Mouse (Mus musculus): ENCODE results near the gene Clec1b.

Gene Clec1b

DNA sequence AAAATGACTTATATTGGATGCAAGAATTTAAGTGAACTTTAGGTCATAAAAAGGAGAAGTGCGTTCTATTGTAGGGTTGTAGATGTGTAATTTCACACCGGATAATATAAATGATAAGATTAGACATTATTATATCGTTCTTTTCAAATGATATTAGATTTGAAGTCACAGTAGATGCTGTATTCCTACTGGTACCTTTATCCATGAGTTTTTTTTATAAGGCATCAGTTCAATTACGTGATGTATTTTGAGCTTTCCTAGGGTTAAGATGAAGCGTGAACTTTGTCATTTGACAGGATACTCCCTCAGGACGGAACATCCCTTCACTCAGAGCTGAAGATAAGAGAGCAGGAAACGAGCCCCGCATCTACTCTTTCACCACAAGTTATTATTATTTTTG, at the start of gene Clec1b:
Gene Clec1b, plus strand, starts transcription at position 301 of the 400 bp plus-strand sequence.
- DNase-seq (ENCODE audit: low spot score), result no peak

DNA sequence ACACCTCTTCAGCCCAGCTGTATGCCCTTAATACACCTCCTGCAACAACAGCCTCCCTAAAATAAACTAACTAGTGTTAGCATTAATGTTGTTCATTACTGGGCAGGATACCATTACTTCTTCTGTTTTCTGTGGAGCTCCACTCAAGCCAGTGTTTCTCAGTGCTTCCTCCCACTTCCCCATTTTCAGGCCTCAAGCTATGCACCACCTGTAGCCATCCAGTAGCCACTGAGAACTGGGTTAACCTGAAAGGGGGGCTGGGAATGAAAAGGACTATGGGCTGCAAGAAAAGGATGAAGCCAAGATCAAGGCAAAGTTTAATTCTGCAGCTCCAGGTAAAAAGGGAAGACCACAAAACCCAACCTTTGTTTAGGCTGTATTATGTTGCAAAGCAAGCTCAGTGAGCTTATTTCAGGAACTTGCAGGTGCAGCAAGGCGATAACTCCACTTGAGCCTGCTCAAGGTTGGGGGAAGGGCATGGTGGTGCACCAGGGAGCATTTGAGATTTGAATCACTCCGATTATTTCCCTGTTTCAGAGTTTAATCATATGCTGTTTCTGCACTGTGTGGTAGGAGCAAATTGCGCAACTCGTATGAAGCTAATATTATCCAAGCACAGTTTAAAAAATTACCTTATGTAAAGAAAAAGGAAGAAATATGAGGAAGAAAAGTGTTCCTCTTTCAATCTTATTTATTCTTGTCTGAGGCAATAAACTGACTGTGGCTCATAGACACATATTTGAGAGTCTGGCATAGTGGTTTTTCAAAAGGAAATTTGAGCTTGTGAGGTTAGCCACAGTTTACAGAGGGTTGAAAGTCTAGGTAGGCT, 47.4 kb upstream of the Clec1b start:
- DNase-seq (ENCODE audit: low spot score), result no peak

DNA sequence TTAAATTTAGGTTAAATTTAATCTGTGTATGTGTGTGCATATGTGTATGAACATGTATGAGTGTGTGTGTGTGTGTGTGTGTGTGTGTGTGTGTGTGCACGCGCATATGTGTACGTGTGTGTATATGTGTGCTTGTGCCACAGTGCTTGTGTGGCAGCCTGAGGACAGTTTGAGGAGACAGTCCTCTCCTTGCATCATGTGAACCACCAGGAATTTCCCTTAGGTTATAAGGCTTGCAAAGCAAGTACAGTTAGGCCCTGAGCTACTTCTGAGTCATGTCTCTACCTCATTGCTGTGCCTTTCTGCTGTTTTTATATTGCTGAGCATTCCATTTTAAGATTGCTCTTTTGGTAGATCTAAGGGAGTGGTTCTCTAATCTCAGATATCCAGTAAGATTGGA, 46.0 kb upstream of the Clec1b start:
- DNase-seq (ENCODE audit: low spot score), result no peak

DNA sequence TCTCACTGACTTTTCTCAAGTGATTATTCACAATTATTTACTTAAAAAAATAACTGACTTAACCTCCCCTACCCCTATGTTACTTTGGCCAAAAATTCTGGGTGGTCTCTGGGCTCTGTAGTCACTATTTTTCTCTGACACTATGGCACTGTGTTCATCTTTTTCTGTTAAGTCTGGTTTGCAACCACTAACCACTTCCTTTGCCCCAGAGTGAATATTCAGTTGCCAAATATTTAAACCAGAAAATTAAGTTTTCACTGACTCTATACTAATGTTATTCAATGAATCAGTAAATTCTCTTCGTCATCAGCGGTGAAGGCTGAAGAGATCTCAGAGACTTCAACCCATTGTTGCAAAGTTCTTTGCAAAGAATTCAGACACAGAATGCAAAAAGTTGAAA, 41.3 kb upstream of the Clec1b start:
- DNase-seq (ENCODE audit: low spot score), result no peak

DNA sequence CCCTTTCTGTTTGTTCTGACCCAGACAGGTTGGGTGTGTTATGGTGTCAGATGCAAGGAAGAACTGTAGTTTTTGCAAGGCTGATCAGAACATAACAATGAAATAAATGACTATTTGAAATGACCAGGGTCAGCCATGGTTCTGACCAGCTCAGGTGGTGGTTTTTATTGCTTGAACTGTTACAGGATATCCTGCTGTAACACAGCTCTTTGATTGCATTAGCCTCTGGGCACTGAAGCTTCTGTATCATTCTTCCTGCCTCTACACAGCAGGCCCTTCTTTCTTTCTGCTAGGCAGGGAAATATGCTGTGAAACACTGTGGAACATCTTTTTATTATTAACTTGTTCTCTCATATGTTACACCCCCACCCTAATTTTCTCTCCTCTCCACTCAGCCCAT, 40.7 kb upstream of the Clec1b start:
- no peak for DNase-seq (ENCODE audit: low spot score)

DNA sequence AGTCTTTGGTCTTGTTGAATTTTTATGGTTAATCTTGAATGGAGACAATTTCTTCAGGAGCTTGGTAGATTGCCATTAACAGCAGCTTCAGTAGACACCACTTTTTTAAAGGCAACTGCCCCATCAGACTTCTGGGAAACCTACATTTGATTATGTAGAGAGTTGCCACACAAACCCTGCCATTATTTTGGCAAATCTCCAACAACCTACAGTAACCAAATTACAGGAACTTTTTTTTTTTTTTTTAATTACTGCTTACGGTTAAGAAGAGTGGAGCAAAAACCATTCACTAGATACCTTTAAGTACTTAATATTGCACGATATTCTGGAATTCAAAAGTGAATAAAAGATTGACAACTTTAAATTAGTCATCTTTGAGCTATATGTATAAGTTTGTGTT, 37.6 kb upstream of the Clec1b start:
- DNase-seq (ENCODE audit: low spot score), result no peak

DNA sequence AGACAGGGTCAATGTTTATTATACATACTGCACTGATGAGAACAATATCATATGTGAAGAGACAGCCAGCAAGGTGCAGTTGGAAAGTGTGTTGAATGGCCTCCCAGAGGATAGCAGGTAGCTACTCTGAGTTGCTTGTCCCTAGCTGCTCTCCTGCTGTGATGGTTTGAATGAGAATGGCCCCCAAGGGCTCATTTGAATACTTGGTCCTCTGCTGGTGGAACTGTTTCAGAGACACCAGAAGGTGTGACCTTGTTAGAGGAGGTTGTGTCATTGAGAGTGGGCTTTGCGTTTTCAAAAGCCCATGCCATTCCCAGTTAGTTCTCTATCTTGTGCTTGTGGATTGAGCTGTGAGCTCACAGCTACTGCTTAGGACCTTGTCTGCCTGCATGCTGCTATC, 33.2 kb upstream of the Clec1b start:
- no peak for DNase-seq (ENCODE audit: low spot score)

DNA sequence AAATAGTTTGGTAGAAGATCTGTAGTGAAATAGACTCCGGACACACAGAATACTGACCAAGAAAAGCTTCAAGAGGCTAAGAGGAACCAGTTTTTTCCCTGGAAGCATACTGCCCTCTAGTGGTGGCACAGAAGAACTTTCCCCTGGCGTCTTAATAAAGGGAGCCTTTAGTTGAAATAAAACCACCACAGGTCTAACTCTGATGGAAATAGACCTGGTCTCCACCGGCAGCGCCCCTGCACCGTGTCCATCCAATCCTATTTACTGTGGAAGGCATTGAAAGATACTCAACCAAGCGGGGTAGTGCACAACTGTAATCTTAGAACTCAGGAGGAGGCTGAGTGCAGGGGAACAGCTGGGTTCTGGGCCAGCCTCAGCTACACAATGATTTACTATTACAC, 31.1 kb upstream of the Clec1b start:
- no peak for DNase-seq (ENCODE audit: low spot score)

DNA sequence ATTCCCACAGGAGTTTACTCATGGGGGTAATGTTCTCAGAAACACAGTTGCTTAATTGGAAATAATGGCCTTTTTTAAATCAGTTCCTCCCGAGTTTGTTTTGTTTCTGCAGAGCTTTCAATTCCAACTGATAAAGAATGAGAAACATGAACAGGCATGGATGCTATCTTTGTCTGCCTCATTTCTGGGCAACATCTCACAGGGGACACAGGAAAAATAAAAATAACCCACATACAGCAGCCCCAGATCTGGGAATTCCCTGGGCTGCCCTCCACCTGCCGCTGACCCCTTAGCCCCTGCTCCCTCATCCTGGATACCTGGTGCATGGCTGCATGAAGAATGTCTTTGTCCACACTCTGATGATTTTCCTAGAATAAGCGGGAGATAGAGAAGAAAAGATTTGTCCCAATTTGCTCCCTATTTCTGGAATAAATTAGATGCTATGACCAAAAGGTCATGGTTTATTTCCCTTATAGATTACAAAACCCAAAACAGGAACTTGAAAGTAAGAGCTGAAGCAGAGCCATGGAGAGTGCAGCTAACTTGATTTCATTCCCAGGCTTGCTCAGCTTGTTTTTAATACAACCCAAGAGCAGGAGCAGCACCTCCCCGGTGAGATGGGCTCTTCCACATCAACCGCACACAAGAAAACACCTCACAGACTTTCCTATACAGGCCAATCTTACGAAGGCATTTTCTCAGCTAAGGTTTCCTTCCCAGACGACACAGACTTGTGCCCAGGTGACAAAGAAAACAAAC, 27.5 kb upstream of the Clec1b start:
- no peak for DNase-seq (ENCODE audit: low spot score)

DNA sequence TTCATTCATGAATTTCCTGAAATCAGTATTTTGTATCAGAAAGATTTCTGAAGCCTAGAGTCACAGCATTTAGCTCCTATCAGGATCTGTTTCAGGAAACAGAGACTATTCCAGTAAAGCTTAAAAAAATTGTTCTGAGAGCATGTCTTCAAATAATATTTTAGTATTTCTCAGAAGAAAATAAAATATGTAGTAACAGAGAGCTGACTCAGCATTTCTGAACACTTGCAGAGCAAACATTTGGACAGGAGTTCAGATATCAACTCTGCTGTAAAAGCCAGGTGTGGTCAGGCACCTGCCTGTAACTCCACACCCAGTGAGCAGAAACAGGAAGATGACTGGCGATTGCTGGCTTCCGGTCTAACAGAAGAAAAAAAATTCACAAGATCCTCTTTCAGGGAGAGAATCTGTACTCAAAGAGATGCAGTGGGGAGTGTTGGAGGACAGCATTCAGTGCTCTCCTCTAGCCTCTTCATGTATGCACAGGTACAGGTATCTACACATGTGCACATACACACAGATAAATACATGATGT, 22.1 kb upstream of the Clec1b start:
- DNase-seq (ENCODE audit: low spot score), result no peak

DNA sequence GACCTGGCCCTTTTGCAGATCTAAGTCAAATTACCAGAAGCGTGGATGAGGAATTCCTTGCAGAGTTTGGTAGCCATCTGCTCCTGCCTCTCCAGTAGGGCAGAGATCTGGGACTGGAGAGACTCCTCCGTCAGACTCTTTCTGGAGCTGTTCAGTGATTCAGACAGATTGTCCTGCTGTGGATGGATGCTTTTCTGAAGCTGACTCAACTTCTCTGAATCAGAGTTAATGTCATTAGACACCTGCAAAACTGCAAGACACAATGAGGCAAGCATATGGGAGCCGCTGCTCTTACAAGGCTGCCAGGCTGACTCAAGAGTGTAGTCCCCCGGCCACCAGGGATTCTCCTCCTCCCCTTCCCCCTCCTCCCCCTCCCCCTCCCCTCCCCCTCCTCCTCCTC, 16.6 kb upstream of the Clec1b start:
- DNase-seq (ENCODE audit: low spot score), result no peak

DNA sequence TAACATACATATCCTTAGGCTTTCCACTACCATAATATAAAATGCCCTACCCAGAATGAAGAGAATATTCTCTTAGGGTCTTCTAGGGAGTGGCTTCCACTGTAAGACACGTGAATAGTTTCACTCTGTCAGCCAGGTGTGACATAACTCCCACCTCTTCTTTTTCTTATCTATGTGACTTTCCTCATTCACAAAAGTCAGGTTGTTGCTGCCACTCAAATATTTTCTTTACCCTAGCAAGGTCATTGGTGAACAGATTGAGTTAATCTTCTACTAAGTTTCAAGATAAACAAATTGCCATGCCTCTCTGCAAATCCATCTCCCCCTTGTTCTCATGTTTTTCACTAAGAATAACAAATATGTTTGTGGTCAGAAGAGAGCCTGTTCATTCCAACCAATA, 15.4 kb upstream of the Clec1b start:
- DNase-seq (ENCODE audit: low spot score), result no peak

DNA sequence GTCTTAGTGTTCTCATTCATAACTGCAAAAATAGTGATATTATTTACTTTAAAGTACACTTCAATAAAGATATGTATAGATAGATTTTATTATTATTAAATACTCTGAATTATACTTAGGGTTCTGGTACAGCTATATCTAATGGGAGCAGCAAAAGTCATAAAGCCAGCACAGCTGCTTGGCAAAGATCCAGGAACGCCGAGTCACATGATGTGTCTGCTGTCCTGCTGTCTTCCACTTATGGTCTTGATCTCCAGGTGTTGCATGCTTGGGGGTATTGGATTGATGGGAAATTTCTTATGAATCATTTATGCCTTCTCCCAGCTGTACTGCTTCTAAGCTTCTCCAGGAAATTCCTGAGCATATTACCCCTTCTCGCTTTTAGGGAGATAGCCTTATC, 13.6 kb upstream of the Clec1b start:
- no peak for DNase-seq (ENCODE audit: low spot score)

DNA sequence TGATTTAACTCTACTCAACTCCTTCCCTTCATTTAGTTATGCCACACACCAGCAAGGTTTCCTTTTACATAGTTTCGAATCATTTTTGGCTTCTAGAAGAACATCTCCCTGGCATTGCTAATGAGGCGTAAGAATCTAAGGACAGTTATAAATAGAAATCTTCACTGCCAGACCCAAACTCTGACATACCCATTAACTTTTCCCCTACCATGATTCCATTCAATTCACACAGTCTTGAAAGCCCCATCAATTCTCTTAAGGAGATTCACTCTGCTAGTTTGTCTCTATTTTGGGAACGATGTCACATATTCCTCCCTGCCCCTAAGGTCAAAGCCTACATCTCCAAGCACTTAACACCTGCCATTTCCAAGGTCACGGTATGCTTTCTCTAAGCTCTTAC, 12.1 kb upstream of the Clec1b start:
- no peak for DNase-seq (ENCODE audit: low spot score)

DNA sequence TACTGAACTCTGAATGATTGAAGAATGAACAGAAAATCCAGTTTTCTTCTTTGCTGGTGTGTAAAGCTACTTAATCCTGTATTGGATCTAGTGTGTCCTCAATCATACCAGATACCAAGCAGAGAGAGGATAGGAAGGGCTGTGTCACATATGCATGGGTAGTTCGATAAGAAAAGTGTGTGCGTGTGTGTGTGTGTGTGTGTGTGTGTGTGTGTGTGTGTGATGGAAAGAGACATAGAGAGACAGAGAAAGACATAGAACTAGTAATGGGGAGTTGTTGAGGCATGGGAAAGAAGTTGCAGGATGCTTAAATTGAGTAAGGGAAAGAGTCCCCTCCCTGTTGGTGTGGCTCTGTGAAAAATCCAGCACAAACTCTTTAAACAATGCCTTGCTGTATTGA, 11.3 kb upstream of the Clec1b start, which contains the start of gene Clec12b:
Gene Clec12b, minus strand, starts transcription at position 101 of the 400 bp plus-strand sequence.
- no peak for DNase-seq (ENCODE audit: low spot score)

DNA sequence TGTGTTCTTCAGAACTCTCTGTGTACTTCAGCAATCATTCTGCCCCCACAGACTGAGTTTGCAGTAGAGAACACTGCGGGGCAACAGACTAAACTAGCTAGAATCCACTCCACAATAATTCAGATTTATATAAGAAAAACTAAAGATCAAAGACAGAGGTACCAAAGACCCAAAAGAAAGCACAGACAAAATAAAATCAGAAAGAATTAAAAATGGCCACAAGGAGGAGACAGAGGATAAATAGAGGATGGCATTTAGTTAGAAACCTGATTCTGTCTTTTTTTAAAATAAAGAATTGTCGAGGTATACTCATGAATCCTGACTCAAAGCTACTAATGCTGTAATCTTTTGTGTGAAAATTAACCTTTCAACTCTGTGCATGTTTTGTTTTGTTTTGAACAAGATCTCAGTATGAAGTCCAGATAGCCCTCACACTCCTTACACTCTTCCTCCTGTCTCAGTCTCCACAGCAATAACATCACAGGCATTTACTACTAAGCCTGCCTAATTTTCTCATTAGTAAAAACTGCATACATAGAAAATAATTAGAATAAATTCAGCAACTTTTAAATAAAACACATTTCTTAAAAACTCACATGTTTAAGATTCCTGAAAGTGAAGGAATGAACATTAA, 3.9 kb upstream of the Clec1b start:
- no peak for DNase-seq (ENCODE audit: low spot score)

DNA sequence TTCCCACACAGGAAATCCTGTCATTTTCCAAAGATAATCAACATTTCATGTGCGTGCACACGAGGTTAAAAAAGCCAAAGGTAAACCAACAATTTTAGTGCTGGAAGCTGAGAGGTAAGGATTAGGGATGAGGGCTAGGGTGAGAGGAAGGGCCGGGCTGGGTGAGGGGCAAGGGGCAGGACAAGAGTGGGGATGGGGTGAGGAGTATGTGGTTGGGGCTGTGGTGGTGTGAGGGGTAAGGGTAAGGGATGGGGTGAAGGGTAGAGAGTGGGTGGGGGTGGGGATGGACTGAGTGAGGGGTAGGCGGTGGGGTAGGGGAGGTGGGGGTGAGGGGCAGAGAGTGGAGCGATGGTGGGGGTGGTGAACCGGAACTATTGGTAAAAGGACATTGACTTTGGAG, 3.4 kb upstream of the Clec1b start:
- no peak for DNase-seq (ENCODE audit: low spot score)

DNA sequence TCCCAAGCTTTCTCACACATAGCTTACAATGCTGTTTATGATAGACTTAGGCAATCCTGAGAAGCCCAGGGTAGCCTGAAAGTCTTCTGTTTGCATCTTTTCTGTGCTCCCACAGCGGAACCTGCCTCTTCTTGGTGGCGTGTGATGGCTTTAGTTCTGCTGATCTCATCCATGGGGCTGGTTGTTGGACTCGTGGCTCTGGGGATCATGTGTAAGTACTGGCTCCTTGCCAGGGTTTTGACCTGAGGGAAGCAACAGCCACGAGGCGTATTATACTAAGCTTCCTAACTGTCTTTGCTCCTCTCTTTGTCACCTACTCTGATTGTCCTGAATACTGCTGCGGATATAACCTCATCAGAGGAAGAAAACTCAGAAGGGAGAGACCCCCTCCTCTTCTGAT, 2.8 kb downstream of the Clec1b start:
- no peak for DNase-seq (ENCODE audit: low spot score)

DNA sequence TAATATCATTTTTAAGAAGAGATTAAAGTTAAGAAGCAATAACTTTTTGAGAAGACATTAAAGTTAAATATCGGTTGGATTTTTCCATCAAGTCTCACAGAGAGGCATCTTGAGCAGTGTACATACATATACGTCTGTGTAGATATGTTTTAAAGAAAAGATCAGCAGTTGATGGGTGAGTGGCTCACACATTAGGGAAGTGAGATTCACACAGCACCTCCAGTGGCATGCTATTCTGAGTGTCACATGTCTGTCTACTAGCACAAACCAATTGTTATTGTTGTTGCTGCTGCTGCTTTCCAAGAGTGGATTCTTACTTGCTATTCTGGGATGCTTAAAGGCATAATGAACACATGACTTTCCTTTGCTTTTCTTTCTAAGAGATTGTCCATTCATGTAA, 5.3 kb downstream of the Clec1b start:
- no peak for DNase-seq (ENCODE audit: low spot score)

DNA sequence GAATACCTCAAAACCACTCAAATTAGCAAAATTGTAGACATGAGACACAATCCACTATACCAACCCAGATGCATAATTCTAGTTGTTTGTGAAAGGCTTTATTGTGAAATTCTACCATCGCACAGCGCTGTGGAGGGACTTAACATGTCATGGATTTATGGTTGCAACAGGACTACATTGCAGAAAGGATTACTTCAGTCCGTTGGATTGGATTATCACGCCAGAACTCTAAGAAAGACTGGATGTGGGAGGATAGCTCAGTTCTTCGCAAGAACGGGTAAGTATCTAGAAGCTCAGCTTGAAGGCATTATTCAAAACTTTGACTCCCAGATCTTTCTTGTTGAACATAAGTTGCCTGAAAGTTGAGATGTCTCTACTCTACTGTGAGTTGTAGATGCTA, 6.3 kb downstream of the Clec1b start:
- no peak for DNase-seq (ENCODE audit: low spot score)

DNA sequence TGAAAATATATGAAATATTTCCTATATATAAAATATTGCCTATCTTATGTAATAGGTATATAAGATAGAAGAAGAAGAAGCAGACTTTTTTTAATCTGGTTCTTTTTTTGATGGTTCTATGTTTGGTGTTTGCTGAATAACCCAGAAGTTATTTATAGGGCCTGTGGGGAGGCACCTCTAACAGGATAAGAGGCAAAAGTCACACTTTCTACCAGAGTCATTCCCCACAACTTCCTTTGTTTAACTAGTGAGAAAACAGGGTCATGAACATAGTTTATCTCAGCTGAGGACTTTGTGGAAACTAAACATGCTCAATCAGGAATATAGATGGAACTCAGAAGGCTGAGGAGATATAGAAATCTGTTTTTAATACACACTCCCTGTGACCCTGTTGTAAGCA, 8.9 kb downstream of the Clec1b start:
- DNase-seq (ENCODE audit: low spot score), result no peak

DNA sequence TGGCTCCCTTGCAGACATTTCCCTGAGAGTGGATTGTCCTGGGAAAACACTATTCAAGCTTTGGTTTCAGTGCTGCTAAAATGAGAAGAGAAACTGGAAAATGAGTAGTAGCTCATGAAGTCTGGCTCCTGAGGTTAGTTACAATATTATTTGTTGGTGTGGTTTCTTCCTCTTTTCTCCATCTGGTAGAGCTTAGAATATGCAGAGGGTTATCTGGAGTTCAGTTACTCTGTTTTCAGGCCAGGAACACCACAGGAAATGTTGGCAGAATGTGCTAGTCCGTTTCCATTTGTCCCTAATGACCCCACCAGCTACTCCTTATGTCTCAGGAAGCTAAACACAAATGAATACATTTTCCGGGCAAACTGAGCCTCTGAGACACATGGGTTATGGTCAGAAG, 10.2 kb downstream of the Clec1b start:
- no peak for DNase-seq (ENCODE audit: low spot score)

DNA sequence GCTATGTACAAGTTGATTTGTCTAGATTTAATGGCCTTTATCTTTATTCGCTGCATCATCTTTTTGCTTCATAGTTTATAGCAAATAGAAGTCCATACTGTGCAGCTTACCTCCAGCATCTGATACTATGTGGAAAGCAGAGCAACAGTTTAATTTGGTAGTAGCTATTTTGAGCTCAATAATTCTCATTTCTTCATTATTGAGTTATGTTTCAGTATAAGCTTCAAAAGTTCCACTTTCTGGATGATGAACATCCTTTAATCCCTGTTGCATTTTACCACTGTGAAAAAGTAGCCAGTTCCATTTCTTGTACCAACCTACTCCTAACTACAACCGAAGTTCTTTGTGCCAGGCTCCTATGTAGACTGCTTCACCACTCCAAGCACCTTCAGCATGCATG, 11.5 kb downstream of the Clec1b start, which contains the start of gene Clec9a:
Gene Clec9a, plus strand, starts transcription at position 301 of the 400 bp plus-strand sequence.
- DNase-seq (ENCODE audit: low spot score), result no peak

All from urinary bladder, postnatal 10 days (tissue).